Mouse (Mus musculus) MEL (cell line): ENCODE data around the gene Ovch2. TPM values are rescaled to one million over a fixed set of nuclear protein-coding genes. Genes with fewer than 3 reads are reported as not detected.

Experiments used
- DNase-seq: peaks from one replicate; pipeline ENCODE4 v3.0.0; 2011; ENCODE audit warnings: low read depth, low spot score
- H3K27ac ChIP-seq: 2 replicates; pipeline ENCODE4 v1.5.1; 2012; ENCODE audit warnings: low read depth, mild to moderate bottlenecking, control low read depth, low read length, moderate library complexity; ENCODE audit not compliant: control insufficient read depth
- H3K27me3 ChIP-seq, 2 experiments: fragments of 150-350 bp in 1 of 2; sonication (generic) in 1 of 2; 2 replicates each; pipeline ENCODE4 v1.6.1; 2012; ENCODE audit warnings: low read length in 2 of 2, mild to moderate bottlenecking in 2 of 2, improper control_type of control experiment in 1 of 2, moderate library complexity in 1 of 2; ENCODE audit not compliant: insufficient read depth in 2 of 2, control insufficient read depth in 1 of 2
- H3K36me3 ChIP-seq, 2 experiments: 2 replicates each; pipeline ENCODE4 v1.6.1; 2012 to 2014; ENCODE audit warnings: low read length in 2 of 2, improper control_type of control experiment in 1 of 2, inconsistent platforms in 1 of 2, mild to moderate bottlenecking in 1 of 2; ENCODE audit not compliant: insufficient read depth in 2 of 2, control insufficient read depth in 1 of 2
- H3K4me1 ChIP-seq, 2 experiments: fragments of 150-350 bp in 1 of 2; sonication (generic) in 1 of 2; 2 replicates each; pipeline ENCODE4 v1.6.1; 2012; ENCODE audit warnings: low read length in 2 of 2, improper control_type of control experiment in 1 of 2, mild to moderate bottlenecking in 1 of 2; ENCODE audit not compliant: insufficient read depth in 2 of 2, control insufficient read depth in 1 of 2
- H3K4me3 ChIP-seq, 2 experiments: fragments of 150-350 bp in 1 of 2; sonication (generic) in 1 of 2; 2 replicates each; pipeline ENCODE4 v1.5.1; 2012; ENCODE audit warnings: low read depth in 2 of 2, low read length in 2 of 2, mild to moderate bottlenecking in 2 of 2, moderate library complexity in 2 of 2, control low read depth in 1 of 2, improper control_type of control experiment in 1 of 2; ENCODE audit not compliant: control insufficient read depth in 1 of 2, insufficient read depth in 1 of 2
- H3K79me2 ChIP-seq: 2 replicates; pipeline ENCODE4 v1.6.1; 2012; ENCODE audit warnings: mild to moderate bottlenecking, low read length, moderate library complexity; ENCODE audit not compliant: control insufficient read depth, poor library complexity, insufficient read depth
- H3K9ac ChIP-seq: 2 replicates; pipeline ENCODE4 v1.6.1; 2012; ENCODE audit warnings: low read depth, mild to moderate bottlenecking, control low read depth, low read length, moderate library complexity; ENCODE audit not compliant: control insufficient read depth, poor library complexity, severe bottlenecking
- H3K9me3 ChIP-seq: fragments of 150-350 bp; sonication (generic); replicated peaks from 2 replicates; pipeline ENCODE4 v1.6.1; 2012; ENCODE audit warnings: mild to moderate bottlenecking, low read length, improper control_type of control experiment, moderate library complexity; ENCODE audit not compliant: insufficient read depth
- BHLHE40 ChIP-seq: IDR thresholded peaks from 2 replicates; pipeline ENCODE4 v1.6.1; 2012; ENCODE audit warnings: low read depth, mild to moderate bottlenecking, inconsistent platforms, low read length, improper control_type of control experiment, borderline replicate concordance
- CTCF ChIP-seq, 3 experiments: IDR thresholded peaks in 2 of 3; conservative IDR thresholded peaks in 1 of 3; 2 replicates each; pipeline ENCODE4 v1.5.1; 2011 to 2012; ENCODE audit warnings: low read length in 3 of 3, low read depth in 2 of 3, mild to moderate bottlenecking in 2 of 3, improper control_type of control experiment in 1 of 3, inconsistent platforms in 1 of 3, mixed read lengths in 1 of 3, moderate library complexity in 1 of 3; ENCODE audit not compliant: control insufficient read depth in 1 of 3, insufficient read depth in 1 of 3, poor library complexity in 1 of 3, severe bottlenecking in 1 of 3
- E2F4 ChIP-seq: IDR thresholded peaks from 2 replicates; pipeline ENCODE4 v1.6.1; 2011; ENCODE audit warnings: low read depth, low read length, improper control_type of control experiment, borderline replicate concordance
- EP300 ChIP-seq, 2 experiments: IDR thresholded peaks; 2 replicates each; pipeline ENCODE4 v1.6.1; 2011; ENCODE audit warnings: improper control_type of control experiment in 2 of 2, low read length in 2 of 2, low read depth in 1 of 2, mild to moderate bottlenecking in 1 of 2
- ETS1 ChIP-seq: IDR thresholded peaks from 2 replicates; pipeline ENCODE4 v1.6.1; 2012; ENCODE audit warnings: low read depth, mild to moderate bottlenecking, inconsistent platforms, low read length, improper control_type of control experiment, moderate library complexity
- GATA1 ChIP-seq: IDR thresholded peaks from 2 replicates; pipeline ENCODE4 v1.6.1; 2011; ENCODE audit warnings: low read depth, low read length, improper control_type of control experiment
- JUND ChIP-seq: IDR thresholded peaks from 2 replicates; pipeline ENCODE4 v1.6.1; 2011; ENCODE audit warnings: low read depth, mild to moderate bottlenecking, improper control_type of control experiment, low read length
- KAT2A ChIP-seq: conservative IDR thresholded peaks from 2 replicates; pipeline ENCODE4 v1.6.1; 2012; ENCODE audit warnings: low read depth, low read length, improper control_type of control experiment, inconsistent platforms
- MAFK ChIP-seq: IDR thresholded peaks from 2 replicates; pipeline ENCODE4 v1.6.1; 2011; ENCODE audit warnings: low read depth, mild to moderate bottlenecking, low read length, improper control_type of control experiment, borderline replicate concordance
- MAZ ChIP-seq: IDR thresholded peaks from 2 replicates; pipeline ENCODE4 v1.6.1; 2012; ENCODE audit warnings: low read depth, mild to moderate bottlenecking, inconsistent platforms, low read length, improper control_type of control experiment
- NRF1 ChIP-seq: IDR thresholded peaks from 2 replicates; pipeline ENCODE4 v1.6.1; 2014; ENCODE audit warnings: low read depth, mild to moderate bottlenecking, inconsistent platforms, low read length, improper control_type of control experiment, moderate library complexity; ENCODE audit not compliant: poor library complexity, insufficient read depth, severe bottlenecking
- POLR2A ChIP-seq, 2 experiments: IDR thresholded peaks; 2 replicates each; pipeline ENCODE4 v1.6.1; 2011 to 2012; ENCODE audit warnings: low read length in 2 of 2, mild to moderate bottlenecking in 2 of 2, control low read depth in 1 of 2, improper control_type of control experiment in 1 of 2, low read depth in 1 of 2, moderate library complexity in 1 of 2; ENCODE audit not compliant: control insufficient read depth in 1 of 2, insufficient read depth in 1 of 2, poor library complexity in 1 of 2
- SIN3A ChIP-seq: IDR thresholded peaks from 2 replicates; pipeline ENCODE4 v1.6.1; 2012; ENCODE audit warnings: low read length, improper control_type of control experiment, inconsistent platforms
- TBP ChIP-seq: IDR thresholded peaks from 2 replicates; pipeline ENCODE4 v1.8.0; 2011; ENCODE audit warnings: low read depth, low read length, improper control_type of control experiment
- ZC3H11A ChIP-seq: IDR thresholded peaks from 2 replicates; pipeline ENCODE4 v1.6.1; 2012; ENCODE audit warnings: low read depth, mild to moderate bottlenecking, inconsistent platforms, low read length, improper control_type of control experiment
- ZKSCAN1 ChIP-seq: IDR thresholded peaks from 2 replicates; pipeline ENCODE4 v1.6.1; 2012; ENCODE audit warnings: low read depth, mild to moderate bottlenecking, inconsistent platforms, low read length, improper control_type of control experiment, moderate library complexity
- ZMIZ1 ChIP-seq: IDR thresholded peaks from 2 replicates; pipeline ENCODE4 v1.6.1; 2012; ENCODE audit warnings: low read depth, mild to moderate bottlenecking, inconsistent platforms, low read length, improper control_type of control experiment, moderate library complexity
- ZNF384 ChIP-seq: IDR thresholded peaks from 2 replicates; pipeline ENCODE4 v1.6.1; 2012; ENCODE audit warnings: low read depth, mild to moderate bottlenecking, inconsistent platforms, low read length, improper control_type of control experiment
- polyA plus RNA-seq, 2 experiments: library from polyadenylated mRNA; stranded (reverse) in 1 of 2; unstranded in 1 of 2; fragments of >175 nt in 1 of 2; fragments of >200 nt in 1 of 2; gene quantifications; 2 replicates each; pipeline versions ENCODE4 v1.2.1 to v1.2.4; 2012; ENCODE audit warnings: low replicate concordance in 2 of 2, low read depth in 1 of 2; ENCODE audit not compliant: insufficient read length in 2 of 2, insufficient read depth in 1 of 2, missing spikeins in 1 of 2
- total RNA-seq: library from RNA; depleted of rRNA; stranded (reverse); fragments of 300-350 nt; gene quantifications from 2 replicates; pipeline ENCODE4 v1.2.3, GENCODE M21; 2012

Ovch2 gene
- total and polyA plus RNA-seq, 3 experiments: not detected

GRCm38 (mm10) chr7:107819442-107819841 is 18.4 kb upstream of the Ovch2 start:
- Histone ChIP-seq H3K36me3 (no peaks in the 10 kb centered on the region), H3K79me2 (no peaks in the 10 kb centered on the region), H3K9me3 (no peaks in the 10 kb centered on the region), H3K9ac (no peak overlapping the region), H3K4me3 (no peak overlapping the region), H3K27me3 (no peaks in the 10 kb centered on the region), H3K4me1 (no peaks in the 10 kb centered on the region), H3K27ac (no peak overlapping the region)
- DNase-seq: peak; percentile 12
- TF ChIP-seq CTCF (IDR thresholded peaks at IDR 0.05 in 2 of 3, conservative IDR thresholded peaks at IDR 0.05 in 1 of 3; ENCODE audit: control insufficient read depth in 1 of 3, insufficient read depth in 1 of 3, low read depth in 2 of 3, low read length in 3 of 3, poor library complexity in 1 of 3, severe bottlenecking in 1 of 3) (peak in 1 of 3 experiments; percentile 14; a peak in 1 of 6 replicates), TBP (no peak)

- Histone ChIP-seq H3K4me3 (no peak within 1 kb of the TSS), H3K4me1 (no peaks in the 10 kb centered on the region), H3K27ac (no peak within 1 kb of the TSS), H3K27me3 (no peaks in the 10 kb centered on the region), H3K9me3 (no peaks in the 10 kb centered on the region), H3K9ac (no peak within 1 kb of the TSS), H3K36me3 (no peaks in the 10 kb centered on the region), H3K79me2 (no peaks in the 10 kb centered on the region)
- no peak for DNase-seq
- TF ChIP-seq SIN3A: no peak
- TF ChIP-seq ETS1: no peak
- TF ChIP-seq POLR2A (IDR thresholded peaks at IDR 0.05; ENCODE audit: control insufficient read depth in 1 of 2, insufficient read depth in 1 of 2, low read depth in 1 of 2, low read length in 2 of 2, poor library complexity in 1 of 2): no peak
- no peak for TF ChIP-seq NRF1
- TF ChIP-seq ZNF384: no peak
- TF ChIP-seq EP300 (IDR thresholded peaks at IDR 0.05; ENCODE audit: low read depth in 1 of 2, low read length in 2 of 2): no peak
- no peak for TF ChIP-seq E2F4
- no peak for TF ChIP-seq KAT2A
- TF ChIP-seq MAFK: no peak
- TF ChIP-seq BHLHE40: no peak
- no peak for TF ChIP-seq ZC3H11A
- TF ChIP-seq GATA1: no peak
- no peak for TF ChIP-seq JUND
- no peak for TF ChIP-seq ZKSCAN1
- TF ChIP-seq ZMIZ1: no peak
- no peak for TF ChIP-seq MAZ
Measured at GRCm38 (mm10) chr7:107811963-107812362, 11.0 kb upstream of the Ovch2 start, which contains the start of gene Olfr467. Gene Olfr467, plus strand, starts transcription at chr7:107812263.
